Mouse (Mus musculus) erythroblast, embryonic 14.5 days (primary cell): ENCODE measurements around the gene Fbxo10.

Source experiments
- GATA1 ChIP-seq: IDR thresholded peaks from 2 replicates; pipeline ENCODE4 v1.6.1; 2012; ENCODE audit warnings: low read length, inconsistent platforms, mixed read lengths
- TAL1 ChIP-seq: IDR thresholded peaks from 3 replicates; pipeline ENCODE4 v1.6.1; 2012; ENCODE audit warnings: low read length, inconsistent platforms, mixed read lengths

DNA sequence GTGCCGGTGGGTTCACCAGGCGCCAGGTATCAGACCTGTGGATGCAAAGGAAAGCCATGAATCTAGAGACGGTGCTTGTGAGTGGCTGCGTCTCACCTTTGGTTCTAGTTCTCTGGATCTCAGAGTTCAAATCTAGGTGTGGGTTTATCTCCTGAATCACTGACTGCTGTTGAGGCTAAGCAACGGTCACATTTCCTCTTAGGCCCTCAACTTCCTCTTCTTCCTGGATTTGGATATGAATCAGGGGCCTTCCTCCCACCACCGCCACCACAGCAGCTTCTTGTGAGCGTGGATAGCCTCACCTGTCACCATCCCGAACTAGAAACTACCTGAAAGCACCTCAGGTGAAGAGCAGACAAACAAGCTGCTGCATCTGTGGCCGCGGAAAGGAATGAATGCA is 48.4 kb downstream of the Fbxo10 start:
- no peak for TF ChIP-seq GATA1
- TF ChIP-seq TAL1, result no peak
